Mouse (Mus musculus) heart, postnatal 36 days (tissue): ENCODE results near the gene Cttnbp2. TPM values are rescaled to one million over a fixed set of nuclear protein-coding genes. Genes with fewer than 3 reads are reported as not detected.

Experiments
- DNase-seq, 2 experiments: peaks; one replicate each; pipeline ENCODE4 v3.0.0; 2021 to 2022
- intact Hi-C: fragments of 180-260 bp; cut with DNase I; formaldehyde crosslinking; loops from one replicate; pipeline ENCODE4 v1.15.1; 2025
- total RNA-seq, 2 experiments: library from RNA; stranded (reverse); gene quantifications; 2 replicates each; pipeline ENCODE4 v1.2.3; 2021

Cttnbp2 gene
- total RNA-seq, 2 experiments from 2014 or later = 2.0 to 3.9 TPM

DNA sequence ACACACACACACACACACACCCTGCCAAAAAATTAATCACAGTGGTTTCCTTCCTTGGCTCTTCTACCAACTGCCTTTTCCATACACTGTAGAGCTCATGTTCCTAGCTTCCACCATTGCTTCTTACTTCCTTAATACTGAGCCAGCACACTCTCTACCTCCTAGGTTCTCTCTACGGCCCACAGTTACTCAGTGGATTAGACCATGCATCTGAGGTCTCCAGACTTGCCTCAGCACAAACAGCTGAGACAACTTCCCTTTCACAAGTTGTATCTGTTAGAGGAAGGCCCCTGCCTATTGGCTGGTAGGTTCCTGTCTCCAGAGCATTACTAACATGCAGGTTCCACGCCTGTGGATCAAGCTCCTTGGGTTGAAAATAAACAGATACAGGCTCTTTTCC lies 45.4 kb downstream of the Cttnbp2 start:
- no peak for DNase-seq
- intact Hi-C loops = no loop called here

DNA sequence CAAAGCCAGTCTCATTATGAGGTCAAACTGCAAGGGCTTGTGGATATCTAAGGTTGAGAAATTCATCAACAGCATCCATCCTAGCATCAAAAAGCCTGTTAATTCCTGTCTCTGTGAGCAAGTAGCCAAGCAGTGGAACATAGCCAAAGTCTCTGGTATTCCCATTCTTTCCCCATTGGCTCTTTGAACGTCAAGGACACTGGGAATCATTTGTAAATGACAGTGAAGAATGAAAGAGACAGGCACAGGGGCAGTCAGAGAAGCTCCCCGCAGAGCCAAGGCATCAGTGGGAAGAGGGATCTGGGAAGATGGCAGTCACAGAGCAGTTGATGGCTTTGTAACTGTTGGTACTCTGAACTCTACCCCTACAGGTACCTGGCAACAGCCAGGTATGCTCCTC lies 46.9 kb downstream of the Cttnbp2 start:
- DNase-seq = no peak
- intact Hi-C loops = no loop called here

DNA sequence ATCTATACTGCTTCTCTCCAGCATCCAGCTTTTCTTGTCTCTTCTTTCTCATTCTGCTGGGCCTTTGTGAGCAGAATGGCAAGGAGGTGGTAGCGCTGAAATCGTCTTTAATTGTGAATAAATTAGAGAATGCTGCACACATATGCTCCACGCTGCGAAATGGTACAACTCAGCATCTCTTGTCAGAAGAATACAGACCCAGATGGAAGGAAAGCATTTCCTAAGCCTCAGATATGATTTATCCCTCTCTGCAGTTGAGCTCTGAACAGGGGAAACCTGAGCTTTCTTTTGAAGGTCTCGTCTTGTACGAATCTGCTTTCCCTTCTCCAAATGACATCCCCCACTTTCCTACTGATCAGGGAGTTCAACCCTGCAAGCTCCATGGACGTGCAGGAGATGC lies 48.4 kb downstream of the Cttnbp2 start:
- no peak for DNase-seq

DNA sequence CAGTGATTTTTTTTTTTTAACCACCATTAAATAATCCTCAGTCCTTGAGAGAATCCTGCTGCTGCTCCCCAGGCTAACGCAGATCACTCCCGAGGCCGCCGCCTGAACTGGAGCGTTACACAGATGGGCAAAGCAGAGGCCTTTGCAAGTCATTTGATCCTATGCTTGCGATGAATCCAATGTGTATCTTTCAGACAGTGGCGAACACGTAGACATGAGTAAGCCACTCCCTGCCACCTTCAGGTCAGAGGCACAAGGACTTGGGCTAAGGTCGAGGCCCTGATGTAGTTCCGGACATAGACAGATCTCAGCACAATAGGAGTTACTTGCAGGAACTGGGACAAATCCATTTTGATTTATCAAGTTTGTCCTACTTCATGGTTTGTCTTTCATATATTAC lies 49.0 kb downstream of the Cttnbp2 start:
- intact Hi-C loops = no loop called here
- DNase-seq = no peak

More for the DNA sequence above, 48.4 kb downstream of the Cttnbp2 start:
- intact Hi-C loops = no loop called here

DNA sequence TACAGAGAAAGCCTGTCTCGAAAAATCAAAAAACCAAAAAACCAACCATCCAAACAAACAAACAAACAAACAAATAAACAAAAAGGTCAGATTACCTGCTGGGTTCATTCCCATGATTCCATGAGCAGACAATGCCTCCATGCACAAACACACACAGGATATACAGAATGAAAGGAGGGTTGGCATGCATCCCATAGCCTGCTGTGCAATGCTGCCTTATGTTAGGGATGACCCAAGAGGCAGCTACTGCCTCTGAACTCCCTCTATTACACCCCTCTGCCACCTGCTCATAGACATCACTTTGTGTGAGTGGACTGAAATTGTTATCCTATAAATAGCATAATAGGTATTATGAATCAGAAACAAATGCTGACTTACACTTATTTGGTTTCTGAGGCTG lies 55.0 kb downstream of the Cttnbp2 start:
- DNase-seq = no peak
- intact Hi-C loops = no loop called here

DNA sequence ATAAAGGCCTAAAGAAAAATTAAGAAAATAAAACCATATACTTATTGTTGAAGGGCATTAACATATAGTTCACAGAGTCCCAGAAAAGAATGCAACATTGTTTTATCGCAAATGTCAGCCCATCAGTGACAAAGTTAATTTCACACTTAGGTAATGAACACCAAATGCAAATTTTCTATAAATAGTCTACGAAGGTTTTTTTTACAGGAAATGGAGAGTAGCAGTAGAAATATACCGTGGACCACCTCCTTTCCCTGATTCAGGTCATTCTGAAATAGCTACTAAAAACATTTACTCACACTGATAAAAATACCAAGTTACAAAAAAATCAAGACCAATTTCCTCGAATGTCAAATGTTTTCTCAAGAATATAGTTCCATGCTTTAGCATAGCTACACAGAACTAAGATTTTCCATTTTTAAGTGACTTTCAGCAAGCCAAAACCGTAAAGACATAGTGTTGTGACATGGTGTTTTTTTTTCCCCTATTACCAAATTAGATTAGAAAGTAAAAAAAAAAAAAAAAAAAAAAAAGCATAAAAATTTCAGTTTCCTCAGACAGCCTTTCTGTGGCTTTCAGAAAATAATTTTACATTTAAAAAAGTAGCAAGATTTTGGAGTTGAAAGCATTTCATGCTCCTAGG lies 64.0 kb downstream of the Cttnbp2 start:
- intact Hi-C loops = no loop called here
- DNase-seq = no peak

DNA sequence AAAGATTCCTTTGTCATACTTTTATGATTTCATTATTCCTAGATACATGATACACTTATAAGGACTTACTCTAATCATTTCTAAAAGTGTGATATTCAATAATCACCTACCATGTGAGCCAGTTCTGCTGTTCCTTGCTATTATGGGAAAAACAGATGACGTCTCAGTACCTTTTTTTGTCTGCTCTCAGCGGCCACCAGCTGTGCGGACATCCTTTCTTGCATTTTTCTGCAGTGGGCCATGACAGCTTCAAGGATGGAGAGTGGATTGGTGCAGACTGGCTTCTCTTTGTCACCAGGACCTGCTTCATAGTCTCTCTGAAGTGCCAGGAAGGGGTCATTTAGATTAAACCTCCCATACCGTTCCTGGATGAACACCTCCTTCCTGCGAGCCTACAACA lies 66.6 kb downstream of the Cttnbp2 start:
- intact Hi-C loops = no loop called here
- no peak for DNase-seq

DNA sequence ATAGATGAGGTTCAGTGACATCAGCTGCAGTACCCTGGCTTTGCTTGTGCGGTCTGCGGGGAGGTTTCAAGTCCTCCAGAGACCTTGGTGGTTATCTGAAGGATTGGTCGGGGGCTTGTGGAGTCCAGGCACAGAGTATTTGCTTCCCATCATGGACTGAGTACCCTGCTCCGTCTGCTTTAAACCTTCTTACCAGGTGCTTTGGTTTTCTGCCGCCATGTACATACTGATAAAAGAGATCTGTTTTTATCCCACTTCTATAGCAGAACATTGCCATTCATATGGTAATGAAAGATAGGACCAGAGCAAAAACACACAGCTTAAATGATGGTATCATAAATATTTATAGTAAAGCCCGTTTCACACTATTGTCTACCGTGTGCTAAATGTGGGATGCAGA lies 67.7 kb downstream of the Cttnbp2 start:
- intact Hi-C loops = no loop called here
- DNase-seq = no peak

DNA sequence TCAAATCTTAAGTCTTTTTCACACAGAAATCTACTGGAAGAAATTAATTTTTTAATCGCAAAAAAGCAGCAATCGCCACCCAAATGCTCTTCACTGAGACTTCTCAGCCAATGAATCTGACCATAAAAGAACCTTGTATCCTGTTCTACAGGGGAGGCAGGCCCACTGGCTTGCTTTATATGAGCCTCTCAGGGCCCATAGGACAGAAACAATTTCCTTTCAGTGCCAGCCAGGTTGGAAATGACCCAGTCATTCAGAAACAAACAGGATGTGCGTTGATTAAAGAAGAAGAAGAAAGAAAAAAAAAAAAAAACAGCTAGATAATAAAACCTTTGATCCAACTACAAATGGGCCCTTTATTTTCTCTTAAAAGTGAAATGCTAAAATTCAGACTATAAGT lies 68.3 kb downstream of the Cttnbp2 start:
- intact Hi-C loops = no loop called here
- DNase-seq = no peak

DNA sequence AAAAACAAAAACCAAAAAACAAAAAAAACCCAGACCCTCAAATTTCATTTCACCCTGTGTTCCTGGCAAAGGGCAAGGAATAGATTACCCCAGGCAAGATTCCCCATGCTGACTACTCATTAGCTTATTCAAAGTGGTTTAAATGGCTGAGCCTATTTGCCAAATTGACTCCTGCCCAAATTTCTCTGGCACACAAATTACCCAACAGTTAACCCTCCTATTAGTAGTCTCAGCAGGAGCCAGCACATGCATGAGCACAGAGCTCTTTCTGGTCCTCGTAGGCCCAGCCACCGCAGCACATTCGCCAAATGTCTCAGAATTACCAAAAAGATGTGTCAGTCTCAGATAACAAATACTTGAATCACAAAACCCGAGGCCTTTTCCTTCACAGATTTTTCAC lies 68.9 kb downstream of the Cttnbp2 start:
- peak; percentile 7 to 17 for DNase-seq
- intact Hi-C loops = no loop called here

DNA sequence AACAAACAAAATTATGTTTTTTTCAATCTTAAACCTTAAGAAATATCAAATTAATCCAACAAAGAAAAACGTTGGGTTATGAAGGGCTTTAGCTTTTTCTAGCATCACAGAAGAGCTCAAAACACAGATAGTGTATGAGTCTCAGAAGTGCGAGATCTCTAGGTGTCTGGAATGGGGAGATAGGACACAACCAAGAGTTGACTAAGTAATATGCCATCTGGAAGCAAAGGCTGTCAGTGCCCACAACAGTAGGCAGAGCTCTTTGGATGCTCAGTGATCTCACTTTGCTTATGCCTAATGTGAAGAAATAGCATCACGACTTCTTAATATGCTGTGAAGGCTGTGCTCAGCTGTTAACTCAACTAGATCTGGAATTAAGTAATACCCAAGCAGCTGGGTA lies 72.3 kb downstream of the Cttnbp2 start:
- no peak for DNase-seq
- intact Hi-C loops = no loop called here

DNA sequence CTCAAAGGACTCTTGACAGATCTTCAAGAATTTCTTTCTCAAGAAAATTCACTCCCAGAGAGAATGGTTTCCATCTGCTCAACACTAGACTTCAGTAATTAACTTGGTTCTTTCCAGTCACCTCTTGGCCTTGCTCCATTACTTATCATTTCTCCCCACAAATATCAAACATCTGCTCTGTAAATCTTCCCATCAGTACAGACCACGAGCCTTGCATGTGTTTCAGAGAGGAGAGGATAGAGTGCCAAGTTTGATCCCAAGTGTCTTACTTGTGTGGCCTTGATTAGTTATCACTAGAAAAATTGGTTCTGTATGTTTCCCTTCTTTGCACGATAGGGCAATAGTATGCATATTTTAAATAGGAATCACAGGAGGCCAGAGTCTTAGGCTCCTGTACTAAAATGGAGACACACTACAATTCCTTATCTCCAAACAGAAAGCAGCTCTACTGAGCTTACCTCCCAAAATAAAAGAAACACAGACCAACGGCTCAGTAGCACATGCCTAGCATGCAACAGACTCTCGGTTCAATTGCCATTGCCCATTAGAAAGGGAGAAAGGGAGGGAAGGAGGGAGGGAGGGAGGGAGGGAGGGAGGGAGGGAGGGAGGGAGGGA lies 73.6 kb downstream of the Cttnbp2 start:
- intact Hi-C loops = no loop called here
- no peak for DNase-seq

DNA sequence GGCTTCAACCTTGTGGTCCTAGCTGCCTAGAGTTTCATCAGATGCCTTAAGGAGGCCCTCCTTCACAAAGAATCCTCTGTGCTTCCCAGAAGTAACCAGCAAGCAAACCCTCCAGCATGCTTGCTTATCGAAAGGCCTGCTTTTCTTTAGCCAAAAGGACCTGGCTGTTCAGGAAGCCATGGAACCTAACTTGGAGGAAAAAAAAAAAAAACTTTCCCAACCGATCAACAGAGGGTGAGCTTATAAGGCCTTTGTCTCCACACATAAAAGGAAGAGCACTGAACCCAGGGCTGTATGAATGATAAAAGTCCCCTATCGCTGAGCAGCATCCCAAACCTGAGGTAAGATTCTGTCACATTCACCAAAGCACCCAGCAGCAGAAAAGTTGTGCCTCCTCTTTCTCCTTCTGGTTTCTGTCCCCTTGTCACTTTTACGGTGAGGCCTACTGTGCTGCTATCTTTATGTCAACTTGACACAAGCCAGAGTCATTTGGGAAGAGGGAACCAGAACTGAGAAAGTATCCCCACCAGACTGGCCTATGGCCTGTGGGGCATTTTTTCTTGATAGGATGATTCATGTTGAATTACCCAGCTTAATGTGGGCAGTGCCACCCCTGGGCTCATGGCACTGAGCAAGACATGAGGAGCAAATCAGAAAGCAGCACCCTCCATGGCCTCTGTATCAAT lies 78.4 kb downstream of the Cttnbp2 start:
- DNase-seq = no peak
- intact Hi-C loops = no loop called here

DNA sequence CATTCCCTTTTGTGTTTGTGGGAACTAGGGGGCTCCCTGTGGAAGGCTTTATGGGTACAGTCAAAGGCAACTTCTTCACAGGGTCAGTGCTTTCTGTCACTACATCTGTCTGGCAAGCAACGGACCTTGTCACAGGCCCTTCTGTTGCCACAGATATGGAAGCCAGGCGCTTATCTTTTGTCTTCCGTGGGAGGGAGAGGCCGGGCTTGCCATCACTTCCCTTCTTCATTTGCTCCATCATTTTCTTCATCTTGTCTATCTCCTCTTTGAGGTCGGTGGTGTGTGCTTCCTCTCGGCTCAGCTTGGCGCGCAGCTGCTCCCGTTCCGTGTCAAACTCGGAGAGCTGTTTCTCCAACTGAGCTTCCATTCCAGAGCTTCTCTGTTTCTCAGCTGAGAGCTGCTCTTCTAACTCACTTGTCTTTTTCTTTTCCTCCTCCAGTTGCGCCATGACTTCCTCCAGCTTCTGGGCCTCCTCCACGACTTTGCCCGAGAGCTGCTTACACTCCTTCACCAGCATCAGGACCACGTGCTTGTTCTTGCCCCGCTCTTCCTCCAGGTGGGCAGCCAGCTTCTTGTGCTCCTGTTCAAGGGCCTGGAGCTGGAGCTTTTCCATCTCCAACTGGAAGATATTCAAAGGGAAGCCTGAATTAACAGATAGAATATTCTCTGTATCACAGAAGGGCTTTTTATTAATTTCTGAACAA lies 79.7 kb downstream of the Cttnbp2 start:
- no peak for DNase-seq

DNA sequence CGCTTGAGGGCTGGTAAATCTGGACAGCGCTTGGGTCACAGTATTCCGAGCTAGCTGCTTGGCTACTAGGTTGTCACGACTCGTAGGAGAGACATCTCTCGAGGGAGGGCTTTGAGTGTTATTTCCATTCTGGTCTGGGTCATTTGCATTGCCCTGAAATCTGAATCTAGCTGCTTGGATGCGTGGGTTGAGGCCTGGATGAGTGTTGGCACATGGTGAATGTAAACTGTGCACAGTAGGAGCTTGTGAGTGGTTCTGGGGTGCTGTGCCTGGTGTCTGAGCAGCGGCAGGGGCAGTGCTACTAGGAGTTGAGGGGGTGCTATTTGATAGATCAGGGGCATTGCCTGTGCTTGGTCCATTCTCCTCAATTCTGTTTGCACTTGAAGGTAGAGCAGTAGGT lies 80.3 kb downstream of the Cttnbp2 start:
- no peak for DNase-seq
- intact Hi-C loops = no loop called here

More for the DNA sequence above, 79.7 kb downstream of the Cttnbp2 start:
- intact Hi-C loops = no loop called here

DNA sequence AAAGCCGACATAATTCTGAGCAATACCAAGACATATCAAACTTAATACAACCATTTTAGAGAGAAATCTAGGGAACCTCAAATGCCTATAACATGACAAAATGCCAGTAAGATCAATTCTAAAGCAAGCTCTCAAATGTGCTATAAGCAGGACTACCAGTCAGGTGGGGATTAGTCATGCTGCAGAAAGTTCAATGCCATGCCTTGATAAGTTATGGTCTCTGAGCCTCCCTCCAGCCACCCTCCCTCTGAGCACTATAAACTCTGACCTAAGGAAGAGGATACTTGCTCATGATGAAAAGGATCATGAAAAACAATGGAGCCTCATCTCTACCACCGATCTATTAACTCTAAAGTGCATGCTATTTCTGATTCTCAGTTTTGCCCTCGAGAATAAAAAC lies 82.3 kb downstream of the Cttnbp2 start:
- intact Hi-C loops = no loop called here
- no peak for DNase-seq

DNA sequence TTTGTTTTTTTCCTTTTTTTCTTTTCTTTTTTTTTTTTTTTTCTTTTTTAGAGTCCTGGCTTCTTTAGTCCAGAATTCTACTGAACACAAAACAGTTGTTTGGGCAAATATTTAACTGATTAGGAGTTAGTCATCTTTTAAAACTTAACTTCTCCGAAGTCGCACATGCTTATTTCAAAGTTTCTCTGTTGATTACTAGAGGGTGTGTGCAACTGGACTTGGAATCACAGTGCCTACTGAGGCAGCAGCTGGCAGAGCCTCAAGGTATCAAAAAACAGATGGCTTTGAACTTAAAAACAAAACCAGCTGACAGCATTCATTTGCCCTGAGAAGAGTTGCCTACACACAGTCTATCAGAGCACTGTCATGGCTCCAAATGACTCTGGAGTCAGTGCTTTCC lies 82.8 kb downstream of the Cttnbp2 start:
- no peak for DNase-seq
- intact Hi-C loops = no loop called here

DNA sequence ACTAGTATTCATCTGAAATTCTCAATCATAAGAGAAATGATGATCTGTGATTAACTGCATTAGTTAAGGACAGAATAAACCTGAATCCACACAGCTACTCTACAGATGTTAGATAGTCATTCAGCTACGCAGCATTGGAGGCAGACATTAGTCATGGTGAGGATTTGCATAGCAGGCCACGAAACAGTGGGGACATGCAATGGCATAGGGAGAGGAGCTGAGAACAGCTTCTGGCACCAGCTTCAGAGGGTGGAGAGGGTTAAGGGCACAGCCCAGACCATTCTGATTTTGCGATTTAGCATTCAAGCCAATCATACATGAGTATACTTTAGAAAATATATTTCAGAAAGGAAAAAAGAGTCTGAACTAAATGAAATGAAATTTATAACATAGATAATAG lies 84.6 kb downstream of the Cttnbp2 start:
- no peak for DNase-seq
- intact Hi-C loops = no loop called here

DNA sequence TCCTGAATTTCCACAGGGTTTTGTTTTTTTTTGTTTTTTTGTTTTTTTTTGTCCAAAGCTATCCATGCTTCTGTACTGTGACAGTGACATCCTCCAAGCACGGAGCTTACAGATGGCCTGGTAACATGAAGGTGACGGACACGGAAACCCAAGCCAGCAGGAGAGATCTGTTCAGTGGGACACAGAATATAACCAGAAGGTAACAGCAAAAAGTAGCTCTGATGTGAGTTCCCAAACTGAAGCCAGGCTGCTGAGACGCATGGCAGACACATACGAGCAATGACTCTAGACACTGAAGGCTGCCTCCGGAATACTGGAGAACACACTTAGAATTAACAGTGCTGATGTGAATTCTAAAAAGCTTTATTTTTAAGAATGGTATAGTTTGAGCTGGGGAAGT lies 89.8 kb downstream of the Cttnbp2 start:
- DNase-seq = no peak
- intact Hi-C loops = no loop called here

DNA sequence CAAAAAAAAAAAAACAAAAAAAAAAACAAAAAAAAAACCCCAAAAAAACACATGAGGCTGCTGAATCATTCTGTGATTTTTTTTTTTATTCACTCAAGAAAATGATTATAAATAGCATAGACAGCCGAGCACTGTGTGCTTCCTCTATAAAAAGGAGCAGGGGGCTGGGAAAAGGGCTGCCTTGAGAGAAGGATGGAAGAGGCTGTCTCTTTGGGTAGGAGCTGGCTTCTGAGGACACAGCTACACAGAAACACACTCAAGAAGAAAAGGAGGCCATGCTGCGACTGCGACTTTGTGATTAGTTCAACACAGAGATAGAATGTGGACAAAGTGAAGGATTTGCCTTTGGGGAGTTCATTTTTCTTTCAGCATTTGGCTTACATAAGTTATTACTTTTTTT lies 90.3 kb downstream of the Cttnbp2 start:
- intact Hi-C loops = no loop called here
- no peak for DNase-seq

DNA sequence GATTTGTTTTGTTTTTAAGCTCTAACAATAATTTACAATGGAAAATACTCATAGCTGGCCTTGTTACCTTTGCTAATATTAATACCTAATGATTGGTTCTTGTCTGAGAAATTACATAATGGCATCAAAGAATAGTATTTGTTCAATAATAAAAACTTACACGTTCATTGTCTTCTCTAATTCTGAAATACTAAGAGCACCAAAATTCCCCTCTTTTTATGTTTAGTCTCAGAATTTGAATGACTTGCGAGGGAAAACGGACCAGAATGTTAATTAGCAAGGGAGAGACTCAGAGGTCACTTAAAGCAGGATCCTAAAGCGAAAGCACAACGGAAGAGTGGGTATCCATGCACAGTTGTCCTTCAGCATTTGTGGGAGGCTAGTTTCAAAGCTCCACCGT lies 91.5 kb downstream of the Cttnbp2 start:
- no peak for DNase-seq
- intact Hi-C loops = no loop called here

DNA sequence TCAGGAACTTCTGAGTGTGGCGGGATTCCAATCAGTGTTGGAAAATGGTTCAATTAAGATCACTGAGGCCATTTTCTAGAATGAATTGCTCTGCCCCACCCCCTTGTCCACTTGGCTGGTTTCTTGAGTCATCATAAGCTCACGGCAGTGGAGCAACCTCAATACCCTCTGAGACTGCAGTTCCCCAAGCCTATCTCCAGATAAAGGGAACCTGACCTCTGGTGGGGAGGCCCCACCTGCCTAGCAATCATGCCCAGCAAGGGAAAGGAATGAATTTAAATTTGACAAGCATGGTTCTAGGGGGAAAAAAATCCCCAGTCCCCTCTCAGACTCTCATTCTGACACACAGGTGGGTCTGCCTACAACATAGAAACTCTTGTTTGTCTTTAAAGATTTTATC lies 93.1 kb downstream of the Cttnbp2 start:
- intact Hi-C loops = no loop called here
- no peak for DNase-seq
